Mouse (Mus musculus) neural tube, embryonic 15.5 days (tissue): Measurements from ENCODE around the gene Map2k6. TPM values are rescaled to one million over a fixed set of nuclear protein-coding genes. Genes with fewer than 3 reads are reported as not detected.

Experiments
- ATAC-seq: fragments of 200-750 bp; cut with Nextera tagmentation; 2 replicates; pipeline ENCODE4 v1.8.0; 2017; ENCODE audit warnings: mild to moderate bottlenecking, moderate TSS enrichment, moderate library complexity; ENCODE audit not compliant: low FRiP score
- H3K27ac ChIP-seq: fragments of 300-500 bp; sonication (generic); replicated peaks from 2 replicates; pipeline ENCODE4 v1.5.1; 2015; ENCODE audit warnings: mild to moderate bottlenecking, inconsistent platforms
- H3K27me3 ChIP-seq: fragments of 300-500 bp; sonication (generic); replicated peaks from 2 replicates; pipeline ENCODE4 v1.6.1; 2015; ENCODE audit warnings: inconsistent platforms
- H3K36me3 ChIP-seq: fragments of 300-500 bp; sonication (generic); 2 replicates; pipeline ENCODE4 v1.6.1; 2015; ENCODE audit warnings: inconsistent platforms
- H3K4me1 ChIP-seq: fragments of 300-500 bp; sonication (generic); 2 replicates; pipeline ENCODE4 v1.6.1; 2015; ENCODE audit warnings: inconsistent platforms
- H3K4me2 ChIP-seq: fragments of 300-500 bp; sonication (generic); 2 replicates; pipeline ENCODE4 v1.6.1; 2015; ENCODE audit warnings: inconsistent platforms, mild to moderate bottlenecking, moderate library complexity
- H3K4me3 ChIP-seq: fragments of 300-500 bp; sonication (generic); replicated peaks from 2 replicates; pipeline ENCODE4 v1.5.1; 2015; ENCODE audit warnings: mild to moderate bottlenecking, inconsistent platforms
- H3K9ac ChIP-seq: fragments of 300-500 bp; sonication (generic); replicated peaks from 2 replicates; pipeline ENCODE4 v1.6.1; 2015; ENCODE audit warnings: mild to moderate bottlenecking, inconsistent platforms
- H3K9me3 ChIP-seq: fragments of 300-500 bp; sonication (generic); replicated peaks from 2 replicates; pipeline ENCODE4 v1.6.1; 2016; ENCODE audit warnings: inconsistent platforms
- WGBS: fragments of 180-500 bp; shearing (Covaris S2); methylation state at CpG from one replicate; pipeline ENCODE4 v1.1.7; 2015; ENCODE audit warnings: mixed read lengths; 5-methylcytosine and 5-hydroxymethylcytosine counted together
- polyA plus RNA-seq: library from polyadenylated mRNA; unstranded; fragments of >200 nt; fragmentation: Nextera tagmentation; extraction: Ambion mirVana; gene quantifications from 2 replicates; pipeline ENCODE4 v1.2.1, GENCODE M21; 2015

Map2k6 gene
- polyA plus RNA-seq, 1 experiment from 2014 or later: 19.7 TPM

DNA sequence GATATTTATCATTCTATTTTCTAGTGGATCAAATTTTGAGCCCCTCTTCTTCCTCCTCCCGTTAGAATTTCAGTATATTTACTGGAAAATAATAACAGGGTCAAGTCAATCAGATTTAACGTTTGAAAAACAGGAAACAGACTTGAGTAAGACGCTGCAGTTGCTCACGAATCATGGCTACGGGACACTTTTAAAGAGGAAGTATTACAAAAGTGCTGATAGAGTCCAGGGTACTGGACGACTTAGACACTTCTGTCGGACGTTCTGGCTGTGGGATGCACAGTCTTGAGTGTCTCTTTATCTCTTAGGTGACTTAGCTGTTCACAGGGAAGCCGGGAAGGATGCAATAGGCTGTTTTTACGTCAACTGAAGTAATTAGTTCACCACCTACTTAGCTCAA is 139.3 kb downstream of the Map2k6 start:
- ATAC-seq: no peak
- no peak overlapping the region for H3K4me2 ChIP-seq
- no peak overlapping the region for H3K9ac ChIP-seq
- H3K36me3 ChIP-seq: no peaks in the 10 kb centered on the region
- H3K4me3 ChIP-seq: no peak overlapping the region
- peaks cover 2% of the 10 kb centered on the region for H3K4me1 ChIP-seq
- 78% methylated on average over 10 of the region's 10 CpGs for WGBS
- H3K9me3 ChIP-seq: no peaks in the 10 kb centered on the region; the same call in 1 of the 2 replicates
- H3K27me3 ChIP-seq: no peaks in the 10 kb centered on the region
- no peak overlapping the region for H3K27ac ChIP-seq

GRCm38 (mm10) chr11:110541933-110542332 is 143.0 kb downstream of the Map2k6 start:
- Histone ChIP-seq H3K9me3 (no peaks in the 10 kb centered on the region; the same call in 1 of the 2 replicates), H3K27ac (no peak overlapping the region), H3K27me3 (no peaks in the 10 kb centered on the region), H3K36me3 (no peaks in the 10 kb centered on the region), H3K4me1 (peaks cover 2% of the 10 kb centered on the region), H3K4me3 (no peak overlapping the region), H3K4me2 (no peak overlapping the region), H3K9ac (no peak overlapping the region)
- no peak for ATAC-seq
- WGBS: 93% methylated on average over 4 of the region's 4 CpGs

DNA sequence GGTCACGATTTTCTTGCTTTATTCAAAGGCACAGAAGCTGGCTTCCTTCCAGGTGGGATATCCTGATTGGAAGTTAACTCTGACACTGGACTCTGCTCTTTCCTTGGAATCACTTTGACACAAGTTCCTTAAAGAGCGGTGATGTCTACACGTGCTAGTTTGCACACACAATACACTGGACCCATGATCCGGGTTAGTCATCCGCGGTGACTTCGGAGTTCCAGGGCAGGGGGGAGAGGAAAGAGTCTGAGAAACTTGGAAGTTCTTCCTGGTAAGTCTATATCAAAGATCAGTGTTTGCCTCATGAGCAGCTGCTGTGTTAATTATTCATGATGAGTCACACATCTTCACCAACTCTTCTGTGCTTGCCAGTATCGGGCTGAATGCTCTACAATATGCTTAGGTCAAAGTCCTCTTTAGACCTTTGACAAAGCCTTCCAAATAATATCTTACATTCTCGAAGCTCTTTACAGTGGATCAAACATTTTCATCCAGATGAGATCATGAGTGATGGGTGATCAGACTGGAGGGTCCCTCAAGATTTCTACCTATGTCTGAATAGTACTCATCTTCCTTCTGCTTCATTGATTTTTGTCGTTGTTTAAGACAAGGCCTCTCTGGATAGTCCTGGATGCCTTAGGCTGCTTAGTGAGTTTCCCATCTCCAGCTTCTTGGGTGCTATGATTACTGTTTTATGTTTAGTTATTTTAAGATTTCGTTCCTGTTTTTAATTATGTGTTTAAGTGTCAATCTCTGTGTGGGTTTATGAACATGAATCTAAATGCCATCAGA is 145.7 kb downstream of the Map2k6 start:
- no peak for ATAC-seq
- WGBS: 89% methylated on average over 11 of the region's 11 CpGs

GRCm38 (mm10) chr11:110545416-110545815 is 146.5 kb downstream of the Map2k6 start:
- no peak overlapping the region for H3K4me3 ChIP-seq
- H3K4me2 ChIP-seq: no peak overlapping the region
- H3K27me3 ChIP-seq: no peaks in the 10 kb centered on the region
- no peak overlapping the region for H3K27ac ChIP-seq
- no peaks in the 10 kb centered on the region for H3K4me1 ChIP-seq
- no peak overlapping the region for H3K9ac ChIP-seq
- ATAC-seq: no peak
- 82% methylated on average over 3 of the region's 3 CpGs for WGBS
- no peaks in the 10 kb centered on the region for H3K9me3 ChIP-seq
- H3K36me3 ChIP-seq: no peaks in the 10 kb centered on the region

More for the DNA sequence above, 145.7 kb downstream of the Map2k6 start:
- Histone ChIP-seq H3K27ac (no peak overlapping the region), H3K4me1 (no peaks in the 10 kb centered on the region), H3K4me2 (no peak overlapping the region), H3K9me3 (no peaks in the 10 kb centered on the region; the same call in 1 of the 2 replicates), H3K9ac (no peak overlapping the region), H3K4me3 (no peak overlapping the region), H3K36me3 (no peaks in the 10 kb centered on the region), H3K27me3 (no peaks in the 10 kb centered on the region)

GRCm38 (mm10) chr11:110551471-110551967 is 152.6 kb downstream of the Map2k6 start:
- WGBS: 83% methylated on average over 12 of the region's 12 CpGs
- ATAC-seq: no peak
- no peaks in the 10 kb centered on the region for H3K36me3 ChIP-seq

DNA sequence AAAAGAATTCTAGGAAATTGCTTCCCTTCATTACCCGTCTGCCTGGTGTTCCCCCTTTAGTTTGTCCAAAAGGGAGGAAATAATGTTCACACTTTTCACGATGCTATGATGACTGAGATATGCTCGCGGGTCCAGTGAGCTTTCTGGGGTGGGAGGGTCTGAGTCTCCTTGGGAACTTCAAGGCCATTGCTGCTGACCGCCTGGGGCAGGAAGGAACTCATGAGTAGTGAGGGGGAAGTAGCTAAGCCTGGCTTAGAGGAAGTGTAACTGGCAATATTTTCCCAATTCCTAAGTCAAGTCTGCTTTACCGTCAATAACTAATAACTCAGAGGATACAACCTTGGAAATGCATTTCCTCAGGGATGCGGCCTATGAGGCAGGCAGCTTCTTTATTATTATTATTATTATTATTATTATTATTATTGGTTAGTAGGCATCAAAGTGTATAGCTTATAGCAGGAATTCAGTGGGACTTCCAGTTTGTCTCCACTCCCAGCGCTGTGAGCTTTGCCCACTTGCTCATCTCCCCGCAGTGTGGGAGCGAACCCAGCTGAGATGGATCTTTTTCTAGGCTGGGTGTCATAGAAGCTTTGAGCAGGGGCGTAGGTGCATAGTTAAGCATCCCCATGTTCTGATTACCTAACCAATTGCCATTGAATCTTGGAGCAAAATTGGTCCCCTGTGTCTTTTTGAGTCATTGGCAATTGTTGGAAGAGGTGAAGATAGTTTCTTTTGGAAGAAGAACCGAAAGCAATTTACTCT is 163.6 kb downstream of the Map2k6 start:
- 86% methylated on average over 12 of the region's 12 CpGs for WGBS
- no peaks in the 10 kb centered on the region for H3K36me3 ChIP-seq
- H3K27ac ChIP-seq: no peak overlapping the region
- H3K9ac ChIP-seq: no peak overlapping the region
- H3K4me1 ChIP-seq: no peaks in the 10 kb centered on the region
- no peak overlapping the region for H3K4me2 ChIP-seq
- no peak overlapping the region for H3K4me3 ChIP-seq
- no peaks in the 10 kb centered on the region for H3K27me3 ChIP-seq
- ATAC-seq: no peak
- H3K9me3 ChIP-seq: no peaks in the 10 kb centered on the region

More at GRCm38 (mm10) chr11:110551471-110551967, 152.6 kb downstream of the Map2k6 start:
- Histone ChIP-seq H3K4me3 (no peak overlapping the region), H3K27ac (no peak overlapping the region), H3K9me3 (no peaks in the 10 kb centered on the region), H3K27me3 (no peaks in the 10 kb centered on the region), H3K9ac (no peak overlapping the region), H3K4me2 (no peak overlapping the region), H3K4me1 (no peaks in the 10 kb centered on the region)

DNA sequence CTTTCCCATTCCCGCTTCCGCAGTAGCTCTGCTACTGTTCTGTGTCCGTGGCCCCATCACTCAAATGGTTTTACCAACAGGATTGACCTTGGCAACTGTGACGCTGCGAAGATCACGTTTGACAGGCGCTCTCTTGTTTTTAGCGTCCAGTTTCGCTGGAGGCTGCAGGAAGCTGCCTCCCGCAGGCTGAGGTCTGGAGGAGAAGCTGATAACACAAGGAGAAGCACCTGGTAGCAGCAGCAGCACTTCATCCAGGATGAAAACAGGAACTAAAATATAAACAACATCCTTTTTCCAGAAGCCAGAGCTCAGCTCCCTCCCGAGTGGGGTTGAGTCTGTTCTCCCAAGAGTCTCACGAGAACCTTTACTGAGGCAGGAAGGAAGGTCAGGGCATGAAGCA is 164.3 kb downstream of the Map2k6 start:
- no peaks in the 10 kb centered on the region for H3K27me3 ChIP-seq
- no peaks in the 10 kb centered on the region for H3K4me1 ChIP-seq
- no peaks in the 10 kb centered on the region for H3K36me3 ChIP-seq
- no peak overlapping the region for H3K27ac ChIP-seq
- no peak overlapping the region for H3K9ac ChIP-seq
- WGBS: 75% methylated on average over 12 of the region's 12 CpGs
- no peaks in the 10 kb centered on the region for H3K9me3 ChIP-seq
- H3K4me2 ChIP-seq: no peak overlapping the region
- no peak for ATAC-seq
- no peak overlapping the region for H3K4me3 ChIP-seq

- no peaks in the 10 kb centered on the region for H3K4me1 ChIP-seq
- H3K27me3 ChIP-seq: no peaks in the 10 kb centered on the region
- no peak for ATAC-seq
- WGBS: 89% methylated on average over 10 of the region's 10 CpGs
- H3K4me3 ChIP-seq: no peak overlapping the region
- H3K9me3 ChIP-seq: no peaks in the 10 kb centered on the region
- H3K4me2 ChIP-seq: no peak overlapping the region
- no peaks in the 10 kb centered on the region for H3K36me3 ChIP-seq
- H3K27ac ChIP-seq: no peak overlapping the region
- no peak overlapping the region for H3K9ac ChIP-seq
These were observed 164.9 kb downstream of the Map2k6 start for GRCm38 (mm10) chr11:110563801-110564200.

DNA sequence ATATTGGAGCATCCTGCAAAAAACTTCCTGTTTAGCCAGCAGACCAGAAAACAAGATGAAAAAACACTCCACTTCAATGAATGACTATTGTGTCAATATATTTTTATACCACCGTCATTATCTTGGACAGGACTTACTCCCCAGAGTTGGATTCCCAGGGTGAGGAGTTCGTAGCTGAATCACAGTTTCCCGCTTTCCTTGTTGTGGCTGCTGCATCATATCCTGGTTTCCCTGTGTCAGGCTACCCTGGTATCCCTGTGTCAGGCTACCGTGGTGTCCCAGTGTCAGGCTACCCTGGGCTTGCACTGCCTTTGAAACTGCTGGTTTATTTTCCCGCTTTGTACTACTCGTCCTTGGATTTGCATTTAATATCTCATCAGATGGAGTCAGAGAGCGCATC is 167.4 kb downstream of the Map2k6 start:
- Histone ChIP-seq H3K9ac (no peak overlapping the region), H3K27me3 (no peaks in the 10 kb centered on the region), H3K4me3 (no peak overlapping the region), H3K9me3 (no peaks in the 10 kb centered on the region), H3K4me2 (no peak overlapping the region), H3K27ac (no peak overlapping the region), H3K4me1 (no peaks in the 10 kb centered on the region), H3K36me3 (no peaks in the 10 kb centered on the region)
- no peak for ATAC-seq
- WGBS: 80% methylated on average over 7 of the region's 7 CpGs

DNA sequence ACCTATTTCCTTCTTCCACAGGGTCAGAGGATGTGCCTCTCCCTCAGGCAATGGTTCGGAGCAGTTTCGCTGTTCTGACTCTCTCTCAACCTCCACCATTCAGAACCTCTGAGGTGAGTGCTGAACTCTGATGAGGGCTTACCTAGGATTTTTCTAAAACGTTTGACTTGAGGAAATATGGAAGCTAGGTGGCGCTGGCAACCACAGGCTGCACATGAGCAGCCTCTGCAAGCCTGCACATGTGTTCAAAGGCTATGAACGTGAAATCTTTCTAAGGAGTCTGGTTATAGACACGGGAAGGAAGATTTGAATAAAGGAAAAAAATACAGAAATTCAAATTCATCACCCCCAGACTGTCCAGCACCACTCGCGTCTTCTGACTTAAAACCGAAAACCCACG is 173.6 kb downstream of the Map2k6 start:
- no peak overlapping the region for H3K27ac ChIP-seq
- H3K9ac ChIP-seq: no peak overlapping the region
- H3K9me3 ChIP-seq: no peaks in the 10 kb centered on the region
- 62% methylated on average over 10 of the region's 10 CpGs for WGBS
- no peaks in the 10 kb centered on the region for H3K36me3 ChIP-seq
- no peak overlapping the region for H3K4me2 ChIP-seq
- no peaks in the 10 kb centered on the region for H3K27me3 ChIP-seq
- no peak overlapping the region for H3K4me3 ChIP-seq
- H3K4me1 ChIP-seq: no peaks in the 10 kb centered on the region
- ATAC-seq: no peak
